Mouse (Mus musculus) heart, adult 2 months (tissue): ENCODE data around the gene Kpna4. TPM values are rescaled to one million over a fixed set of nuclear protein-coding genes. Genes with fewer than 3 reads are reported as not detected.
A peak's percentile ranks its signal among the peaks of the same experiment; 100 is the strongest.

Source experiments
- DNase-seq, 2 experiments: peaks; one replicate each; pipeline ENCODE4 v3.0.0; 2021
- H3K27ac ChIP-seq: fragments of 200-600 bp; 2 replicates; pipeline ENCODE4 v1.8.1; 2022
- H3K27me3 ChIP-seq: fragments of 200-500 bp; 2 replicates; pipeline ENCODE4 v1.6.1; 2012; ENCODE audit warnings: mild to moderate bottlenecking, low read length, inconsistent platforms, mixed read lengths; ENCODE audit not compliant: control insufficient read depth, insufficient read depth
- H3K36me3 ChIP-seq: fragments of 200-500 bp; 2 replicates; pipeline ENCODE4 v1.6.1; 2012; ENCODE audit warnings: low read length, inconsistent platforms; ENCODE audit not compliant: control insufficient read depth, insufficient read depth
- H3K4me1 ChIP-seq: fragments of 200-500 bp; 2 replicates; pipeline ENCODE4 v1.6.1; 2011; ENCODE audit warnings: low read length; ENCODE audit not compliant: control insufficient read depth, insufficient read depth
- H3K4me3 ChIP-seq: fragments of 200-600 bp; 2 replicates; pipeline ENCODE4 v1.8.1; 2022
- H3K79me2 ChIP-seq: fragments of 200-500 bp; replicated peaks from 2 replicates; pipeline ENCODE4 v1.6.1; 2012; ENCODE audit warnings: mild to moderate bottlenecking, inconsistent platforms, low read length, moderate library complexity, mixed read lengths; ENCODE audit not compliant: control insufficient read depth, insufficient read depth
- H3K9ac ChIP-seq: fragments of 200-500 bp; 2 replicates; pipeline ENCODE4 v1.6.1; 2012; ENCODE audit warnings: low read depth, mild to moderate bottlenecking, control low read depth, inconsistent platforms, low read length, mixed read lengths
- CTCF ChIP-seq: fragments of 200-600 bp; IDR thresholded peaks from 2 replicates; pipeline ENCODE4 v1.8.1; 2022; ENCODE audit warnings: antibody characterized with exemption, mild to moderate bottlenecking, moderate library complexity
- EP300 ChIP-seq: fragments of 200-500 bp; IDR thresholded peaks from 2 replicates; pipeline ENCODE4 v1.6.1; 2011; ENCODE audit warnings: low read depth, low read length, control low read depth; ENCODE audit not compliant: insufficient read depth
- POLR2A ChIP-seq: fragments of 200-500 bp; IDR thresholded peaks from 2 replicates; pipeline ENCODE4 v1.6.1; 2011; ENCODE audit warnings: mild to moderate bottlenecking, low read depth, low read length, control low read depth; ENCODE audit not compliant: insufficient read depth
- WGBS: fragments of 180-500 bp; shearing (Covaris S2); methylation state at CpG from one replicate; pipeline ENCODE4 v1.1.7; 2018; 5-methylcytosine and 5-hydroxymethylcytosine counted together
- intact Hi-C: fragments of 180-260 bp; cut with DNase I; formaldehyde crosslinking; loops from one replicate; pipeline ENCODE4 v1.15.1; 2025
- polyA plus RNA-seq: library from polyadenylated mRNA; depleted of rRNA; stranded (reverse); fragments of >200 nt; gene quantifications from 2 replicates; pipeline ENCODE4 v1.2.3, GENCODE M21; 2012
- total RNA-seq, 2 experiments: library from RNA; stranded (reverse); gene quantifications; 2 replicates each; pipeline ENCODE4 v1.2.3; 2021

The Kpna4 gene
- total and polyA plus RNA-seq, 3 experiments = 14.4 to 94.6 (median 81.5) TPM

GRCm38 (mm10) chr3:69044645-69045399 lies 82.1 kb downstream of the Kpna4 start, which contains the start of gene Trim59:
Gene Trim59, minus strand, starts transcription at chr3:69044755.
- H3K4me1 ChIP-seq = no peaks in the 10 kb centered on the region; the same call in 1 of the 2 replicates
- peak within 1 kb of the TSS; percentile 85 for H3K9ac ChIP-seq
- intact Hi-C loops = loop anchor here (2.0 kb wide), 1 partner anchor 40 kb away; the partner anchor contains the start of genes Ift80 and Smc4
- H3K79me2 ChIP-seq = no peaks in the 10 kb centered on the region
- under 1% methylated on average over 78 of the region's 80 CpGs for WGBS
- no peaks in the 10 kb centered on the region for H3K36me3 ChIP-seq
- peak within 1 kb of the TSS; percentile 58 for H3K27ac ChIP-seq
- H3K27me3 ChIP-seq = no peaks in the 10 kb centered on the region
- peak; percentile 91 to 96 for DNase-seq
- TF ChIP-seq CTCF = peak; percentile 38
- TF ChIP-seq POLR2A = 0 out of 2 replicates have a peak, but pooled peaks have one; percentile 13
- no peak for TF ChIP-seq EP300
- peak within 1 kb of the TSS; percentile 90 for H3K4me3 ChIP-seq

- H3K27ac ChIP-seq = peak overlapping the region; percentile 58
- H3K79me2 ChIP-seq = no peaks in the 10 kb centered on the region
- under 1% methylated on average over 42 of the region's 42 CpGs for WGBS
- peak overlapping the region; percentile 90 for H3K4me3 ChIP-seq
- H3K36me3 ChIP-seq = no peaks in the 10 kb centered on the region
- peak overlapping the region; percentile 85 for H3K9ac ChIP-seq
- intact Hi-C loops = loop anchor here (2.0 kb wide), 1 partner anchor 39 kb away; the partner anchor contains the start of genes Ift80 and Smc4
- no peaks in the 10 kb centered on the region for H3K27me3 ChIP-seq
- TF ChIP-seq EP300 (no peak), POLR2A (no peak), CTCF (no peak)
- H3K4me1 ChIP-seq = no peaks in the 10 kb centered on the region; the same call in 1 of the 2 replicates
- DNase-seq = no peak
These were observed 82.7 kb downstream of the Kpna4 start for GRCm38 (mm10) chr3:69044167-69044591.

GRCm38 (mm10) chr3:69041298-69041697 lies 85.6 kb downstream of the Kpna4 start:
- no peak overlapping the region for H3K9ac ChIP-seq
- no peaks in the 10 kb centered on the region; the same call in 1 of the 2 replicates for H3K4me1 ChIP-seq
- no peaks in the 10 kb centered on the region for H3K27me3 ChIP-seq
- no peak overlapping the region for H3K4me3 ChIP-seq
- H3K36me3 ChIP-seq = no peaks in the 10 kb centered on the region
- intact Hi-C loops = no loop called here
- WGBS = 37% methylated on average over 5 of the region's 5 CpGs
- no peak overlapping the region for H3K27ac ChIP-seq
- TF ChIP-seq EP300 = no peak
- no peak for TF ChIP-seq CTCF
- TF ChIP-seq POLR2A = no peak
- H3K79me2 ChIP-seq = no peaks in the 10 kb centered on the region
- DNase-seq = no peak

- H3K36me3 ChIP-seq = no peaks in the 10 kb centered on the region
- intact Hi-C loops = no loop called here
- TF ChIP-seq CTCF (no peak), EP300 (no peak), POLR2A (no peak)
- no peak for DNase-seq
- 87% methylated on average over 2 of the region's 2 CpGs for WGBS
- no peaks in the 10 kb centered on the region; the same call in 1 of the 2 replicates for H3K4me1 ChIP-seq
- H3K9ac ChIP-seq = no peak overlapping the region
- no peaks in the 10 kb centered on the region for H3K79me2 ChIP-seq
- no peak overlapping the region for H3K4me3 ChIP-seq
- H3K27me3 ChIP-seq = no peaks in the 10 kb centered on the region
- H3K27ac ChIP-seq = no peak overlapping the region
These were observed 86.8 kb downstream of the Kpna4 start for GRCm38 (mm10) chr3:69040105-69040504.

GRCm38 (mm10) chr3:69026133-69026783 lies 100.7 kb downstream of the Kpna4 start:
- WGBS = 70% methylated on average over 1 of the region's 1 CpGs
- H3K9ac ChIP-seq = no peak overlapping the region
- no peak overlapping the region for H3K27ac ChIP-seq
- no peak overlapping the region for H3K4me3 ChIP-seq
- H3K79me2 ChIP-seq = no peaks in the 10 kb centered on the region
- no peaks in the 10 kb centered on the region for H3K27me3 ChIP-seq
- peaks cover 3% of the 10 kb centered on the region; the same call in 1 of the 2 replicates for H3K36me3 ChIP-seq
- no peak for TF ChIP-seq EP300
- no peak for TF ChIP-seq CTCF
- no peak for TF ChIP-seq POLR2A
- no peak for DNase-seq
- no peaks in the 10 kb centered on the region for H3K4me1 ChIP-seq
- intact Hi-C loops = no loop called here
